Mouse (Mus musculus): Measurements from ENCODE around the gene Ttll9.

Gene Ttll9

GRCm38 (mm10) chr2:152930276-152930675 is 32.0 kb upstream of the Ttll9 start:
- TF ChIP-seq GATA4 (IDR thresholded peaks at IDR 0.05; ENCODE audit: insufficient replicate concordance, low read length): no peak

- TF ChIP-seq GATA4 (IDR thresholded peaks at IDR 0.05; ENCODE audit: insufficient replicate concordance, low read length): no peak
Observed at GRCm38 (mm10) chr2:152931456-152932160, 30.7 kb upstream of the Ttll9 start.

- TF ChIP-seq GATA4 (IDR thresholded peaks at IDR 0.05; ENCODE audit: insufficient replicate concordance, low read length): no peak
Observed at GRCm38 (mm10) chr2:152933048-152933447, 29.2 kb upstream of the Ttll9 start, which contains the start of gene Foxs1. Foxs1 (minus strand) TSS chr2:152933208.

- TF ChIP-seq GATA4 (IDR thresholded peaks at IDR 0.05; ENCODE audit: insufficient replicate concordance, low read length): no peak
Observed at GRCm38 (mm10) chr2:152933614-152934013, 28.7 kb upstream of the Ttll9 start.

- no peak for TF ChIP-seq GATA4 (IDR thresholded peaks at IDR 0.05; ENCODE audit: insufficient replicate concordance, low read length)
Observed at GRCm38 (mm10) chr2:152939846-152940245, 22.4 kb upstream of the Ttll9 start.

GRCm38 (mm10) chr2:152941106-152941505 is 21.2 kb upstream of the Ttll9 start:
- TF ChIP-seq GATA4 (IDR thresholded peaks at IDR 0.05; ENCODE audit: insufficient replicate concordance, low read length): no peak

- no peak for TF ChIP-seq GATA4 (IDR thresholded peaks at IDR 0.05; ENCODE audit: insufficient replicate concordance, low read length)
Observed at GRCm38 (mm10) chr2:152941776-152942175, 20.5 kb upstream of the Ttll9 start.

GRCm38 (mm10) chr2:152942898-152943515 is 19.3 kb upstream of the Ttll9 start:
- TF ChIP-seq GATA4 (IDR thresholded peaks at IDR 0.05; ENCODE audit: insufficient replicate concordance, low read length): no peak

- TF ChIP-seq GATA4 (IDR thresholded peaks at IDR 0.05; ENCODE audit: insufficient replicate concordance, low read length): no peak
Observed at GRCm38 (mm10) chr2:152943568-152943967, 18.7 kb upstream of the Ttll9 start.

- no peak for TF ChIP-seq GATA4 (IDR thresholded peaks at IDR 0.05; ENCODE audit: insufficient replicate concordance, low read length)
Observed at GRCm38 (mm10) chr2:152944013-152944412, 18.3 kb upstream of the Ttll9 start.

GRCm38 (mm10) chr2:152947098-152947497 is 15.2 kb upstream of the Ttll9 start:
- TF ChIP-seq GATA4 (IDR thresholded peaks at IDR 0.05; ENCODE audit: insufficient replicate concordance, low read length): no peak

GRCm38 (mm10) chr2:152948438-152949020 is 13.8 kb upstream of the Ttll9 start:
- TF ChIP-seq GATA4 (IDR thresholded peaks at IDR 0.05; ENCODE audit: insufficient replicate concordance, low read length): no peak

- TF ChIP-seq GATA4 (IDR thresholded peaks at IDR 0.05; ENCODE audit: insufficient replicate concordance, low read length): no peak
Observed at GRCm38 (mm10) chr2:152950358-152951064, 11.8 kb upstream of the Ttll9 start.

GRCm38 (mm10) chr2:152951065-152951849 is 11.0 kb upstream of the Ttll9 start, which contains the start of gene Dusp15:
Dusp15 (minus strand) TSS chr2:152951698.
- no peak for TF ChIP-seq GATA4 (IDR thresholded peaks at IDR 0.05; ENCODE audit: insufficient replicate concordance, low read length)
